Mouse (Mus musculus) spleen, adult 2 months (tissue): ENCODE data around the gene Ldb2.

Source experiments
- CTCF ChIP-seq: fragments of 200-500 bp; IDR thresholded peaks from 2 replicates; pipeline ENCODE4 v1.5.1; 2011; ENCODE audit warnings: mild to moderate bottlenecking, inconsistent platforms; ENCODE audit not compliant: insufficient read depth, insufficient read length, insufficient replicate concordance; ENCODE audit errors: extremely low read depth
- POLR2A ChIP-seq: fragments of 200-500 bp; IDR thresholded peaks from 2 replicates; pipeline ENCODE4 v1.6.1; 2011; ENCODE audit warnings: low read depth, low read length, inconsistent platforms

GRCm38 (mm10) chr5:44538000-44538395 lies 261.5 kb downstream of the Ldb2 start:
- no peak for TF ChIP-seq CTCF
- no peak for TF ChIP-seq POLR2A
